Mouse (Mus musculus) liver, adult 2 months (tissue): ENCODE measurements around the gene L3mbtl2. TPM values are rescaled to one million over a fixed set of nuclear protein-coding genes. Genes with fewer than 3 reads are reported as not detected.
A peak's percentile ranks its signal among the peaks of the same experiment; 100 is the strongest.

ENCODE experiments used
- DNase-seq: peaks from one replicate; pipeline ENCODE4 v3.0.0-alpha.2; 2011; ENCODE audit warnings: low read depth, low spot score; ENCODE audit errors: extremely low read depth
- H3K27ac ChIP-seq: fragments of 200-500 bp; replicated peaks from 2 replicates; pipeline ENCODE4 v1.5.1; 2012; ENCODE audit warnings: low read depth, mild to moderate bottlenecking, control low read depth, inconsistent platforms, low read length; ENCODE audit not compliant: insufficient read depth
- H3K27me3 ChIP-seq: fragments of 200-500 bp; 2 replicates; pipeline ENCODE4 v1.6.1; 2012; ENCODE audit warnings: mild to moderate bottlenecking, moderate library complexity, low read length, inconsistent platforms; ENCODE audit not compliant: control insufficient read depth, insufficient read depth
- H3K36me3 ChIP-seq: fragments of 200-500 bp; 2 replicates; pipeline ENCODE4 v1.6.1; 2012; ENCODE audit warnings: low read length, inconsistent platforms; ENCODE audit not compliant: control insufficient read depth, insufficient read depth
- H3K4me1 ChIP-seq: fragments of 200-500 bp; 2 replicates; pipeline ENCODE4 v1.6.1; 2011; ENCODE audit warnings: low read length; ENCODE audit not compliant: control insufficient read depth, insufficient read depth
- H3K4me3 ChIP-seq: fragments of 200-500 bp; 2 replicates; pipeline ENCODE4 v1.5.1; 2011; ENCODE audit warnings: low read depth, mild to moderate bottlenecking, control low read depth, low read length, moderate library complexity; ENCODE audit not compliant: insufficient read depth
- H3K79me2 ChIP-seq: fragments of 200-500 bp; 2 replicates; pipeline ENCODE4 v1.6.1; 2012; ENCODE audit warnings: inconsistent platforms, mild to moderate bottlenecking, low read length, moderate library complexity; ENCODE audit not compliant: control insufficient read depth, insufficient read depth
- H3K9ac ChIP-seq: fragments of 200-500 bp; 2 replicates; pipeline ENCODE4 v1.6.1; 2012; ENCODE audit warnings: low read depth, mild to moderate bottlenecking, control low read depth, inconsistent platforms, low read length
- CTCF ChIP-seq: fragments of 200-500 bp; IDR thresholded peaks from 2 replicates; pipeline ENCODE4 v1.5.1; 2011; ENCODE audit warnings: low read depth, low read length, control low read depth
- POLR2A ChIP-seq: fragments of 200-500 bp; IDR thresholded peaks from 2 replicates; pipeline ENCODE4 v1.6.1; 2011; ENCODE audit warnings: low read length, control low read depth; ENCODE audit not compliant: insufficient read depth; ENCODE audit errors: extremely low read depth
- WGBS: fragments of 180-500 bp; shearing (Covaris S2); methylation state at CpG from one replicate; pipeline ENCODE4 v1.1.7; 2018; 5-methylcytosine and 5-hydroxymethylcytosine counted together
- polyA plus RNA-seq: library from polyadenylated mRNA; depleted of rRNA; stranded (reverse); fragments of >200 nt; gene quantifications from 2 replicates; pipeline ENCODE4 v1.2.3, GENCODE M21; 2012
- total RNA-seq: library from RNA; depleted of rRNA; stranded (reverse); fragments of >200 nt; gene quantifications from 2 replicates; pipeline ENCODE4 v1.2.3, GENCODE M21; 2014

Gene L3mbtl2
- total and polyA plus RNA-seq, 2 experiments = 4.7 to 9.7 TPM

GRCm38 (mm10) chr15:81710801-81711200 lies 47.1 kb downstream of the L3mbtl2 start:
- TF ChIP-seq CTCF = no peak
- TF ChIP-seq POLR2A = no peak
- WGBS = 83% methylated on average over 4 of the region's 4 CpGs
- Histone ChIP-seq H3K79me2 (no peaks in the 10 kb centered on the region), H3K9ac (no peak overlapping the region), H3K4me1 (no peaks in the 10 kb centered on the region), H3K27me3 (no peaks in the 10 kb centered on the region), H3K36me3 (peaks cover 20% of the 10 kb centered on the region; the same call in 1 of the 2 replicates), H3K27ac (no peak overlapping the region), H3K4me3 (no peak overlapping the region)
- DNase-seq = no peak

- H3K9ac ChIP-seq = no peak overlapping the region
- no peak overlapping the region for H3K27ac ChIP-seq
- H3K79me2 ChIP-seq = no peaks in the 10 kb centered on the region
- WGBS = 88% methylated on average over 6 of the region's 6 CpGs
- H3K4me3 ChIP-seq = no peak overlapping the region
- no peak for DNase-seq
- TF ChIP-seq POLR2A (no peak), CTCF (no peak)
- H3K36me3 ChIP-seq = peaks cover 27% of the 10 kb centered on the region
- H3K27me3 ChIP-seq = no peaks in the 10 kb centered on the region
- H3K4me1 ChIP-seq = no peaks in the 10 kb centered on the region
Observed at GRCm38 (mm10) chr15:81713742-81714141, 50.1 kb downstream of the L3mbtl2 start.

GRCm38 (mm10) chr15:81718336-81719138 lies 54.8 kb downstream of the L3mbtl2 start:
- no peak for TF ChIP-seq CTCF
- TF ChIP-seq POLR2A = no peak
- H3K36me3 ChIP-seq = peaks cover 48% of the 10 kb centered on the region
- no peak overlapping the region for H3K9ac ChIP-seq
- DNase-seq = no peak
- H3K4me3 ChIP-seq = no peak overlapping the region
- H3K27me3 ChIP-seq = no peaks in the 10 kb centered on the region
- no peaks in the 10 kb centered on the region for H3K4me1 ChIP-seq
- WGBS = 96% methylated on average over 9 of the region's 9 CpGs
- no peak overlapping the region for H3K27ac ChIP-seq
- H3K79me2 ChIP-seq = no peaks in the 10 kb centered on the region

- H3K4me1 ChIP-seq = no peaks in the 10 kb centered on the region
- WGBS = 94% methylated on average over 6 of the region's 6 CpGs
- H3K9ac ChIP-seq = no peak overlapping the region
- no peak for DNase-seq
- peaks cover 50% of the 10 kb centered on the region for H3K36me3 ChIP-seq
- H3K27me3 ChIP-seq = no peaks in the 10 kb centered on the region
- no peak overlapping the region for H3K27ac ChIP-seq
- H3K79me2 ChIP-seq = no peaks in the 10 kb centered on the region
- H3K4me3 ChIP-seq = no peak overlapping the region
- TF ChIP-seq CTCF = peak; percentile 19; the same call in 1 of the 2 replicates
- no peak for TF ChIP-seq POLR2A
Observed at GRCm38 (mm10) chr15:81719139-81719531, 55.4 kb downstream of the L3mbtl2 start.

- Histone ChIP-seq H3K36me3 (peaks cover 42% of the 10 kb centered on the region), H3K4me3 (no peak overlapping the region), H3K4me1 (no peaks in the 10 kb centered on the region), H3K9ac (no peak overlapping the region), H3K27ac (no peak overlapping the region), H3K79me2 (peaks cover 11% of the 10 kb centered on the region; the same call in 1 of the 2 replicates), H3K27me3 (no peaks in the 10 kb centered on the region)
- TF ChIP-seq CTCF (no peak), POLR2A (no peak)
- no peak for DNase-seq
- 95% methylated on average over 5 of the region's 5 CpGs for WGBS
Observed at GRCm38 (mm10) chr15:81722361-81722760, 58.7 kb downstream of the L3mbtl2 start.

GRCm38 (mm10) chr15:81723653-81724052 lies 60.0 kb downstream of the L3mbtl2 start:
- no peak for DNase-seq
- Histone ChIP-seq H3K9ac (no peak overlapping the region), H3K27me3 (no peaks in the 10 kb centered on the region), H3K36me3 (peaks cover 37% of the 10 kb centered on the region), H3K4me3 (no peak overlapping the region), H3K4me1 (peaks cover 5% of the 10 kb centered on the region), H3K79me2 (peaks cover 11% of the 10 kb centered on the region; the same call in 1 of the 2 replicates), H3K27ac (no peak overlapping the region)
- TF ChIP-seq CTCF (no peak), POLR2A (no peak)
- 88% methylated on average over 11 of the region's 11 CpGs for WGBS
